Mouse (Mus musculus) ES-E14 (cell line): Measurements from ENCODE around the gene Cdca8.

Source experiments
- CHD2 ChIP-seq: IDR thresholded peaks from 2 replicates; pipeline ENCODE4 v1.6.1; 2014; ENCODE audit warnings: mild to moderate bottlenecking, low read depth, low read length, inconsistent platforms
- HCFC1 ChIP-seq: IDR thresholded peaks from 2 replicates; pipeline ENCODE4 v1.6.1; 2012; ENCODE audit warnings: low read length, inconsistent platforms, borderline replicate concordance; ENCODE audit not compliant: insufficient read depth
- MAFK ChIP-seq: IDR thresholded peaks from 2 replicates; pipeline ENCODE4 v1.6.1; 2014; ENCODE audit warnings: mild to moderate bottlenecking, low read depth, low read length, inconsistent platforms; ENCODE audit not compliant: insufficient read depth

DNA sequence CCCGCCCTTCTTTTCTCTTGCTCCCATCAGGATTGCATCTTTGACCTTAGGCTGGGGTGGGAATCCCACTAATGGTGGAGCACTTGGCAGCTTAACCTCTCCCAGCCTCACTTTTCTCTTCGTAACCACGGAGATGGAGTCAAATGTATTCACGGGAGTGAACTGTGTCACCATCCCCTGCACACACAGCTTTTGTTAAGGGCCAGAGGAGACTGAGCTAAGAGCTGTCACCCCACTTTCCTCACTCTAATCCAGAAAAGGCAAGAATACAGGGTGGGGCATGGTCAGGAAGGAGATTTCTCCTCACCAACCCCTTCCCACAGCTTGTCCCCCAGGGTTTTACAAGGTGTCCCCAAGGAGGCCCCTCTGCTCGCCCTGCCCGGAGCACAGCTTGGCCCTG lies 45.3 kb downstream of the Cdca8 start:
- TF ChIP-seq CHD2 (no peak), MAFK (no peak), HCFC1 (no peak)
